Mouse (Mus musculus): Measurements from ENCODE around the gene Olfr545. TPM values are rescaled to one million over a fixed set of nuclear protein-coding genes. Genes with fewer than 3 reads are reported as not detected.
"Not testable (repeated sequence)": the region's sequence is repeated elsewhere in the genome, so short reads cannot be mapped to it uniquely, and the experiment has no call there.

Gene Olfr545
- polyA plus RNA-seq, 1 experiment from 2014 or later = not detected

- H3K4me1 ChIP-seq = no peaks in the 10 kb centered on the region
- WGBS = 85% methylated on average over 9 of the region's 9 CpGs
These were observed 8.7 kb upstream of the Olfr545 start for GRCm38 (mm10) chr7:102508066-102508465.

GRCm38 (mm10) chr7:102506848-102507247, 7.5 kb upstream of the Olfr545 start:
- Histone ChIP-seq H3K27me3 (peaks cover under 1% of the 10 kb centered on the region; the same call in 1 of the 2 replicates), H3K4me1 (no peaks in the 10 kb centered on the region), H3K36me3 (no peaks in the 10 kb centered on the region), H3K27ac (no peak overlapping the region), H3K9me3 (no peaks in the 10 kb centered on the region), H3K4me3 (no peak overlapping the region), H3K4me2 (no peak overlapping the region), H3K9ac (no peak overlapping the region)
- ATAC-seq (ENCODE audit: insufficient number of reproducible peaks, insufficient read depth, low FRiP score, low TSS enrichment, low read depth) = peak; percentile 30; the same call in 1 of the 2 replicates
- 44% methylated on average over 3 of the region's 3 CpGs for WGBS

More at GRCm38 (mm10) chr7:102508066-102508465, 8.7 kb upstream of the Olfr545 start:
- peaks cover 11% of the 10 kb centered on the region for H3K27me3 ChIP-seq
- H3K36me3 ChIP-seq = no peaks in the 10 kb centered on the region
- no peak overlapping the region for H3K4me2 ChIP-seq
- H3K9ac ChIP-seq = no peak overlapping the region
- no peaks in the 10 kb centered on the region for H3K9me3 ChIP-seq
- no peak overlapping the region for H3K4me3 ChIP-seq
- no peak overlapping the region for H3K27ac ChIP-seq
- no peak for ATAC-seq (ENCODE audit: insufficient number of reproducible peaks, insufficient read depth, low FRiP score, low TSS enrichment, low read depth)

- H3K4me1 ChIP-seq = no peaks in the 10 kb centered on the region
- H3K9me3 ChIP-seq = no peaks in the 10 kb centered on the region
- 82% methylated on average over 5 of the region's 5 CpGs for WGBS
- H3K4me3 ChIP-seq = no peak overlapping the region
- H3K36me3 ChIP-seq = no peaks in the 10 kb centered on the region
- H3K9ac ChIP-seq = no peak overlapping the region
- H3K27ac ChIP-seq = no peak overlapping the region
- H3K4me2 ChIP-seq = no peak overlapping the region
- ATAC-seq (ENCODE audit: insufficient number of reproducible peaks, insufficient read depth, low FRiP score, low TSS enrichment, low read depth) = no peak
- no peaks in the 10 kb centered on the region for H3K27me3 ChIP-seq
These were observed 2.6 kb upstream of the Olfr545 start for GRCm38 (mm10) chr7:102501986-102502385.

- H3K4me3 ChIP-seq, H3K27me3 ChIP-seq, H3K4me1 ChIP-seq, H3K4me2 ChIP-seq, H3K36me3 ChIP-seq, H3K27ac ChIP-seq, H3K9me3 ChIP-seq, H3K9ac ChIP-seq: not testable (repeated sequence)
- ATAC-seq (ENCODE audit: insufficient number of reproducible peaks, insufficient read depth, low FRiP score, low TSS enrichment, low read depth) = 0 out of 2 replicates have a peak, but pooled peaks have one; percentile 43
- WGBS = 52% methylated on average over 7 of the region's 7 CpGs
These were observed 5.0 kb downstream of the Olfr545 start for GRCm38 (mm10) chr7:102494416-102494815.

- no peaks in the 10 kb centered on the region for H3K9me3 ChIP-seq
- no peak within 1 kb of the TSS for H3K9ac ChIP-seq
- H3K4me2 ChIP-seq = no peak within 1 kb of the TSS
- H3K27me3 ChIP-seq = no peaks in the 10 kb centered on the region
- no peaks in the 10 kb centered on the region for H3K4me1 ChIP-seq
- no peak within 1 kb of the TSS for H3K4me3 ChIP-seq
- 58% methylated on average over 1 of the region's 1 CpGs for WGBS
- H3K27ac ChIP-seq = no peak within 1 kb of the TSS
- no peak for ATAC-seq (ENCODE audit: insufficient number of reproducible peaks, insufficient read depth, low FRiP score, low TSS enrichment, low read depth)
- no peaks in the 10 kb centered on the region for H3K36me3 ChIP-seq
These were observed 11.2 kb downstream of the Olfr545 start, which contains the start of gene Olfr544 for GRCm38 (mm10) chr7:102488161-102488560. Gene Olfr544 (minus strand): TSS chr7:102488313.

- no peaks in the 10 kb centered on the region for H3K27me3 ChIP-seq
- no peak overlapping the region for H3K9ac ChIP-seq
- no peaks in the 10 kb centered on the region for H3K36me3 ChIP-seq
- 72% methylated on average over 1 of the region's 1 CpGs for WGBS
- no peak overlapping the region for H3K4me3 ChIP-seq
- no peak overlapping the region for H3K4me2 ChIP-seq
- no peak overlapping the region for H3K27ac ChIP-seq
- H3K9me3 ChIP-seq = no peaks in the 10 kb centered on the region
- no peaks in the 10 kb centered on the region for H3K4me1 ChIP-seq
- ATAC-seq (ENCODE audit: insufficient number of reproducible peaks, insufficient read depth, low FRiP score, low TSS enrichment, low read depth) = 0 out of 2 replicates have a peak, but pooled peaks have one; percentile 43
These were observed 13.3 kb downstream of the Olfr545 start for GRCm38 (mm10) chr7:102486105-102486504.

GRCm38 (mm10) chr7:102484766-102485165, 14.6 kb downstream of the Olfr545 start:
- H3K27ac ChIP-seq; H3K4me2 ChIP-seq; H3K9me3 ChIP-seq; H3K4me3 ChIP-seq; H3K36me3 ChIP-seq; ATAC-seq (ENCODE audit: insufficient number of reproducible peaks, insufficient read depth, low FRiP score, low TSS enrichment, low read depth); H3K27me3 ChIP-seq; H3K4me1 ChIP-seq; H3K9ac ChIP-seq: not testable (repeated sequence)
- WGBS = 73% methylated on average over 8 of the region's 8 CpGs

- H3K36me3 ChIP-seq = no peaks in the 10 kb centered on the region
- WGBS = 92% methylated on average over 2 of the region's 2 CpGs
- no peak overlapping the region for H3K27ac ChIP-seq
- no peaks in the 10 kb centered on the region for H3K27me3 ChIP-seq
- ATAC-seq (ENCODE audit: insufficient number of reproducible peaks, insufficient read depth, low FRiP score, low TSS enrichment, low read depth) = no peak
- H3K4me3 ChIP-seq = no peak overlapping the region
- no peaks in the 10 kb centered on the region for H3K9me3 ChIP-seq
- no peak overlapping the region for H3K9ac ChIP-seq
- H3K4me2 ChIP-seq = no peak overlapping the region
- H3K4me1 ChIP-seq = no peaks in the 10 kb centered on the region
These were observed 15.7 kb downstream of the Olfr545 start for GRCm38 (mm10) chr7:102483665-102484064.

- Histone ChIP-seq H3K4me3 (no peak within 1 kb of the TSS), H3K4me1 (no peaks in the 10 kb centered on the region), H3K27ac (no peak within 1 kb of the TSS), H3K9ac (no peak within 1 kb of the TSS), H3K36me3 (no peaks in the 10 kb centered on the region), H3K9me3 (no peaks in the 10 kb centered on the region), H3K27me3 (no peaks in the 10 kb centered on the region), H3K4me2 (no peak within 1 kb of the TSS)
- ATAC-seq (ENCODE audit: insufficient number of reproducible peaks, insufficient read depth, low FRiP score, low TSS enrichment, low read depth) = no peak
- WGBS = 94% methylated on average over 4 of the region's 4 CpGs
These were observed 17.8 kb downstream of the Olfr545 start, which contains the start of gene Olfr543 for GRCm38 (mm10) chr7:102481579-102481978. Gene Olfr543 (minus strand): TSS chr7:102481679.

GRCm38 (mm10) chr7:102480821-102481220, 18.6 kb downstream of the Olfr545 start:
- no peaks in the 10 kb centered on the region for H3K36me3 ChIP-seq
- no peak overlapping the region for H3K4me2 ChIP-seq
- no peak overlapping the region for H3K4me3 ChIP-seq
- 87% methylated on average over 4 of the region's 4 CpGs for WGBS
- no peak overlapping the region for H3K9ac ChIP-seq
- no peak for ATAC-seq (ENCODE audit: insufficient number of reproducible peaks, insufficient read depth, low FRiP score, low TSS enrichment, low read depth)
- no peak overlapping the region for H3K27ac ChIP-seq
- H3K4me1 ChIP-seq = no peaks in the 10 kb centered on the region
- no peaks in the 10 kb centered on the region for H3K9me3 ChIP-seq
- H3K27me3 ChIP-seq = no peaks in the 10 kb centered on the region

GRCm38 (mm10) chr7:102479368-102480078, 19.9 kb downstream of the Olfr545 start:
- Histone ChIP-seq H3K27ac (no peak overlapping the region), H3K4me1 (no peaks in the 10 kb centered on the region), H3K36me3 (no peaks in the 10 kb centered on the region), H3K27me3 (no peaks in the 10 kb centered on the region), H3K4me3 (no peak overlapping the region), H3K9ac (no peak overlapping the region), H3K4me2 (no peak overlapping the region), H3K9me3 (no peaks in the 10 kb centered on the region)
- ATAC-seq (ENCODE audit: insufficient number of reproducible peaks, insufficient read depth, low FRiP score, low TSS enrichment, low read depth) = no peak
- 75% methylated on average over 5 of the region's 5 CpGs for WGBS

GRCm38 (mm10) chr7:102478926-102479325, 20.4 kb downstream of the Olfr545 start:
- Histone ChIP-seq H3K36me3 (no peaks in the 10 kb centered on the region), H3K4me3 (no peak overlapping the region), H3K4me1 (no peaks in the 10 kb centered on the region), H3K27me3 (no peaks in the 10 kb centered on the region), H3K4me2 (no peak overlapping the region), H3K9ac (no peak overlapping the region), H3K27ac (no peak overlapping the region), H3K9me3 (no peaks in the 10 kb centered on the region)
- 80% methylated on average over 3 of the region's 3 CpGs for WGBS
- ATAC-seq (ENCODE audit: insufficient number of reproducible peaks, insufficient read depth, low FRiP score, low TSS enrichment, low read depth) = no peak
